20 mouse cellular contexts compared by ENCODE assay signal in genomic region chr16:36925351-36925750, GRCm38 (mm10). TPM values are rescaled to one million over a fixed set of nuclear protein-coding genes. Genes with fewer than 3 reads are reported as not detected.
"Had no signal": no experiment of that assay in that cellular context is flagged by ENCODE, and none has a peak within 500 bp of the region (broad histone marks: within the 10 kb centered on the region; RNA-seq: fewer than 3 reads in every experiment).

No protein-coding gene starts in this region.

- H3K4me3 ChIP-seq: limb, embryonic 12.5 days; limb, embryonic 15.5 days; midbrain, embryonic 12.5 days; midbrain, embryonic 15.5 days; neural tube, embryonic 12.5 days; neural tube, embryonic 15.5 days had no signal

- ATAC-seq: liver, postnatal 0 days; lung, postnatal 0 days; midbrain, embryonic 15.5 days had no signal

- H3K27ac ChIP-seq: limb, embryonic 12.5 days; limb, embryonic 15.5 days; liver, embryonic 14.5 days; macrophage; midbrain, embryonic 12.5 days; midbrain, embryonic 15.5 days; neural tube, embryonic 12.5 days; neural tube, embryonic 15.5 days; stomach, postnatal 0 days had no signal

- DNase-seq: kidney, postnatal 14 days; kidney, postnatal 4 days; left cerebral cortex, postnatal 4 days; liver, postnatal 0 days; lung, embryonic 14.5 days; right cerebral cortex, postnatal 14 days; right cerebral cortex, postnatal 4 days; thymus, adult 2 months; thymus, postnatal 14 days; thymus, postnatal 4 days had no signal

RNA-seq across cellular contexts. Expression of gene Eaf2, which starts 50.5 kb away (rescaled TPM):
- polyA plus RNA-seq: macrophage had no signal
